Mouse (Mus musculus): ENCODE data around the gene Nadk. TPM values are rescaled to one million over a fixed set of nuclear protein-coding genes. Genes with fewer than 3 reads are reported as not detected.

Gene Nadk
- polyA plus RNA-seq, 1 experiment from 2014 or later, result 118 TPM

DNA sequence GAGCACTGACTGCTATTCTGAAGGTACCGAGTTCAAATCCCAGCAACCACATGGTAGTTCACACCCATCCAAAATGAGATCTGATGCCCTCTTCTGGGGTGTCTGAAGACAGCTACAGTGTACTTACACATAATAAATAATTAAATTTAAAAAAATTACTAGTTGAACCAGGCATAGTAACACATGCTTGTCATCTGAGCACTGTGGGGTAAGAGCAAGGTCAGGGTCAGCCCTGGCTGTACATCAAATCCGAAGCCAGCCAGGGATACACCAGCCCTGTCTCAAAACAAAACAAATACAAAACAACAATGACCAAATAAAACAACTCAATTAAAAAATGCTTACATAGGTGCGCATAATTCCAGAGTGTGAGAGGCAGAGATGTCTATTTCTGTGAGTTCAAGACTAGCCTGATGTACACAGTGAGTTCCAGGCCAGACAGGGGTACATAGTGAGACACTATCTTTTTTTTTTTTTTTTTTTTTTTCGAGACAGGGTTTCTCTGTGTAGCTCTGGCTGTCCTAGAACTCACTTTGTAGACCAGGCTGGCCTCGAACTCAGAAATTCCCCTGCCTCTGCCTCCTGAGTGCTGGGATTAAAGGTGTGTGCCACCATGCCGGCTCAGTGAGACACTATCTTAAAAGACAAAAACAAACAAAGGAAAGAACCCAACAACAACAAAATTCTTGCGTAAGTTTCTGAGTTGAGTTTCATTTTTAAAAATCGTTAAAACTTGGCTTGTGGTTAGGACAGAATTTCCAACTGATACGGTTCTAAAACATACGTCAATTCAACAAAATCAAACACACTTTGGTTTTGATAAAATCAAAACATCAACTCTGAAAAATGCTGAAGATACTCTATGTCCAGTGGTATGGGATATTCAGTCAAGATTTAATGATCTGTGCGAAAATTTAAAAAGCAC is 38.0 kb downstream of the Nadk start:
- peak overlapping the region; percentile 100 for H3K27ac ChIP-seq
- peaks cover 29% of the 10 kb centered on the region for H3K4me1 ChIP-seq
- H3K9me3 ChIP-seq, result no peaks in the 10 kb centered on the region
- DNase-seq (ENCODE audit: extremely low spot score, low spot score), result no peak
- H3K36me3 ChIP-seq (replicated peaks), result peaks cover 25% of the 10 kb centered on the region
- H3K4me3 ChIP-seq, result peak overlapping the region; percentile 96
- 87% methylated on average over 11 of the region's 11 CpGs for WGBS
- no peaks in the 10 kb centered on the region for H3K27me3 ChIP-seq (ENCODE audit: poor library complexity, severe bottlenecking)

DNA sequence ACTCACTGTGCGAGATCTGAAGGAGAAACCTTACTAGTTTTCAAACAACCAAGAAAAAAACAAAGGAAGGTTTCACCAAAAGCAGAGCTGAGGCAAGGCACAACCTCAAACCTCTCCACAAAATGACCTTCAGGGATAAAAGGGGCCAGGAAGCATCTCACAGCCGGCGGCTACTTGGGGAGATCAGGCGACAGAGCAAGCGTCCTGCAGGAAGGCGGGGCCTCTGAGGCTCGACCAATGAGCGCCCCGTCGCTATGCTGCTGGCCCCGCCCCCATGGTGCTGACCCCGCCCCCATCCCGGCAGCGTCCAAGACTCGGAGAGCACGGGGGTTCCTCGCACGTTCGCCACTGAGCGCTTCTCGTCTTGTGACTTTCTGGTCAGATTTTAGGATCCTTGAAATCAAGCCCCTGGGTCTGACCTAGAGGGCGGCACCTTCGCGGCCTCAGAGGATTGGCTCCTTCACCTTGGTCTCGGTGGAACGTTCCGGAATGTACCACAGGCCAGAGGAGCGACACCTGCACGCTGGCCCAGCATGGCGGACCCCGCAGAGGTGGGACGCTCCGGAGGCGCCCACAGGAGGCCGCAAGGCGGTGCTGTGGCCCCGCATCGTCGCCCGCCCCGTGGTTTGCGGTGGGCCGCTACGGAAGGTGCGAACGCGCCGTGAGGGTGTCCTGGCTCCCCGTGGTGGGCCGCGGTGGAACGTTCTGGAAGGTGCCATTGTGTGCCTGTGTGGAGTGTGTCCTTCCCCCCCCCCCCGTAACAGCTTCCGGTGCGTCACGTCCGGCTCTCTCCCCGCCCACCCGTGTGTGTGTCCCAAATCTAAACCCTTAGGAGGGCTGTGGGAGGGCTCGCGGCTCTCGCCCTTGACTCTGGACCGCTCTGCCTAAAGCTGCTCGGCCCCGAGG is 39.2 kb downstream of the Nadk start, which contains the start of gene Slc35e2:
TSS of gene Slc35e2 (plus strand) at position 326 of the 906 bp plus-strand sequence.
- Histone ChIP-seq H3K4me1 (peaks cover 29% of the 10 kb centered on the region), H3K27me3 (ENCODE audit: poor library complexity, severe bottlenecking) (no peaks in the 10 kb centered on the region)
- WGBS, result under 1% methylated on average over 65 of the region's 65 CpGs

DNA sequence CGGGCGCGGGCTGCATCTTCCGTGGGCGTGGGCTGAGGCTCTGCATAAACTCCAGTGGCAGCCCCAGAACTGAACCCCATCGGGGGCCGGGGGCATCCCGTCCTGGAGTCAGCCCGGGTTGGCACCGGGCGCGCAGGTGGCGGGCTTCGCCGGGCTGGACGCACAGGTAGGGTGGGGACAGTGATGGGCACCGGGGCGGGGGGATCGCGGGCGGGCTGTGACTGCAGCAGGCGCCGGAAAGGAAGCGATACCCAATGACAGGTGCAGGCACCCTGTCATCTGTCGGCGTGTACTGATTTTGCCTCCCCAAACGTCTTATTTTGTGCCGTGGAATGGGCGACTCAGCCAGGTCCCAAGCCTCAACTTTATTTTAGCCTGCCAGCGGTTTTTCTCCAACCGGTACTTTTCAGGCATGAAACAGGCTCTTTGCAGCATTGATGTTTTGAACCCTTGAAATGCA is 39.8 kb downstream of the Nadk start:
- WGBS, result 2% methylated on average over 31 of the region's 31 CpGs
- peak overlapping the region; percentile 100 for H3K27ac ChIP-seq
- H3K4me1 ChIP-seq, result peaks cover 29% of the 10 kb centered on the region
- no peaks in the 10 kb centered on the region for H3K27me3 ChIP-seq (ENCODE audit: poor library complexity, severe bottlenecking)
- H3K9me3 ChIP-seq, result no peaks in the 10 kb centered on the region
- peaks cover 43% of the 10 kb centered on the region for H3K36me3 ChIP-seq (replicated peaks)
- no peak for DNase-seq (ENCODE audit: extremely low spot score, low spot score)
- peak overlapping the region; percentile 96 for H3K4me3 ChIP-seq

More for the DNA sequence above, 39.2 kb downstream of the Nadk start, which contains the start of gene Slc35e2:
- H3K27ac ChIP-seq, result peak within 1 kb of the TSS; percentile 100
- H3K9me3 ChIP-seq, result no peaks in the 10 kb centered on the region
- peak within 1 kb of the TSS; percentile 96 for H3K4me3 ChIP-seq
- peak; percentile 97 for DNase-seq (ENCODE audit: extremely low spot score, low spot score)
- H3K36me3 ChIP-seq (replicated peaks), result peaks cover 37% of the 10 kb centered on the region

- Histone ChIP-seq H3K36me3 (replicated peaks) (peaks cover 49% of the 10 kb centered on the region), H3K27me3 (ENCODE audit: poor library complexity, severe bottlenecking) (no peaks in the 10 kb centered on the region), H3K4me1 (peaks cover 29% of the 10 kb centered on the region), H3K27ac (no peak overlapping the region), H3K9me3 (no peaks in the 10 kb centered on the region), H3K4me3 (peak overlapping the region; percentile 96)
- WGBS, result 94% methylated on average over 1 of the region's 1 CpGs
- DNase-seq (ENCODE audit: extremely low spot score, low spot score), result no peak
These were observed 40.6 kb downstream of the Nadk start for GRCm38 (mm10) chr4:155602753-155603152.

- Histone ChIP-seq H3K4me1 (peaks cover 25% of the 10 kb centered on the region), H3K36me3 (replicated peaks) (peaks cover 49% of the 10 kb centered on the region), H3K27ac (no peak overlapping the region), H3K4me3 (no peak overlapping the region), H3K9me3 (no peaks in the 10 kb centered on the region), H3K27me3 (ENCODE audit: poor library complexity, severe bottlenecking) (no peaks in the 10 kb centered on the region)
- WGBS, result 94% methylated on average over 6 of the region's 6 CpGs
- no peak for DNase-seq (ENCODE audit: extremely low spot score, low spot score)
These were observed 41.6 kb downstream of the Nadk start for GRCm38 (mm10) chr4:155603801-155604200.

DNA sequence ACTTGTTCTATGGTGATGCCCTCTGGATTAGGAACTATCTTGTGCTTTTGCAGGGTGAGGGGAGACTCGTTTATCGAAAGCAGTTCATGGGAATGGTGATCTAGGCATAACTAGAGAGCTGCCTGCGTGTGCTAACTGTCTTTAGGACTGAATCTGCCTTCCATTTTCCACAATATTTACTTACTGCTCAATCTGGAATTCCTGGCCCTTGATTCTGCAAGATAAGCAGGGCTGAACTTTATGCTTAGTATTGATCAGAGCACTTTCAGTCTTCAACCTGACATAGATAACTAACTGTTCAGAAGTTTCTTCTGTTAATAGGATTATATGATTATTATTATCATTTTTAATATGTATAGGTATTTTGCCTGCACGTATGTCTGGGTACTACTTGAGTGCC is 43.0 kb downstream of the Nadk start:
- H3K9me3 ChIP-seq, result no peaks in the 10 kb centered on the region
- H3K36me3 ChIP-seq (replicated peaks), result peaks cover 59% of the 10 kb centered on the region
- no peak overlapping the region for H3K27ac ChIP-seq
- H3K4me1 ChIP-seq, result peaks cover 24% of the 10 kb centered on the region
- 96% methylated on average over 4 of the region's 4 CpGs for WGBS
- DNase-seq (ENCODE audit: extremely low spot score, low spot score), result no peak
- H3K4me3 ChIP-seq, result no peak overlapping the region
- H3K27me3 ChIP-seq (ENCODE audit: poor library complexity, severe bottlenecking), result no peaks in the 10 kb centered on the region

- H3K27ac ChIP-seq, result no peak overlapping the region
- DNase-seq (ENCODE audit: extremely low spot score, low spot score), result no peak
- peaks cover 15% of the 10 kb centered on the region for H3K4me1 ChIP-seq
- H3K9me3 ChIP-seq, result no peaks in the 10 kb centered on the region
- H3K4me3 ChIP-seq, result no peak overlapping the region
- 97% methylated on average over 2 of the region's 2 CpGs for WGBS
- H3K36me3 ChIP-seq (replicated peaks), result peaks cover 74% of the 10 kb centered on the region
- no peaks in the 10 kb centered on the region for H3K27me3 ChIP-seq (ENCODE audit: poor library complexity, severe bottlenecking)
These were observed 44.6 kb downstream of the Nadk start for GRCm38 (mm10) chr4:155606825-155607224.

DNA sequence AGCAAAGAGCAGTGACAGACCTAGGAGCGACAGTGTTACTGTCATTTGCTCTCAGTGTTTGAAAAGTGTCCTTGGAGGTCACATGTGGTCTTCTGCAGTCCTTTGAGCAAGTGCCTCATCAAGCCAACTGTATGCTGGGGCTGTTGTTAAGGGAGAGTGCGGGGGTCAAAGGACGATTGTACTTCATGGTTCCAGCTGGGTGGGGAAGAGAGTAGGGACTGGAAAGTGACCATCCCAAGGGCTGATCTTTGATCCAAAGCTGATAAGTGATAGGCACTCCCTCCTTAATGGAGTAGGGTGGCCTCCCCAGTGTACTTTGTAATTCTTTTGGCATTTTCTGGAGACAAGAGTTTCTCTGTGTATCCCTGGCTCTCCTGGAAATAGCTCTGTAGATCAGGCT is 49.7 kb downstream of the Nadk start:
- H3K4me1 ChIP-seq, result no peaks in the 10 kb centered on the region
- H3K9me3 ChIP-seq, result no peaks in the 10 kb centered on the region
- H3K4me3 ChIP-seq, result no peak overlapping the region
- 93% methylated on average over 3 of the region's 3 CpGs for WGBS
- H3K36me3 ChIP-seq (replicated peaks), result peaks cover 80% of the 10 kb centered on the region
- H3K27me3 ChIP-seq (ENCODE audit: poor library complexity, severe bottlenecking), result no peaks in the 10 kb centered on the region
- no peak overlapping the region for H3K27ac ChIP-seq
- DNase-seq (ENCODE audit: extremely low spot score, low spot score), result no peak

GRCm38 (mm10) chr4:155613264-155613663 is 51.1 kb downstream of the Nadk start:
- no peak for DNase-seq (ENCODE audit: extremely low spot score, low spot score)
- Histone ChIP-seq H3K27me3 (ENCODE audit: poor library complexity, severe bottlenecking) (no peaks in the 10 kb centered on the region), H3K27ac (no peak overlapping the region), H3K9me3 (no peaks in the 10 kb centered on the region), H3K4me1 (no peaks in the 10 kb centered on the region), H3K36me3 (replicated peaks) (peaks cover 86% of the 10 kb centered on the region), H3K4me3 (no peak overlapping the region)
- WGBS, result 94% methylated on average over 3 of the region's 3 CpGs

GRCm38 (mm10) chr4:155618321-155618720 is 56.1 kb downstream of the Nadk start:
- no peak for DNase-seq (ENCODE audit: extremely low spot score, low spot score)
- Histone ChIP-seq H3K27me3 (ENCODE audit: poor library complexity, severe bottlenecking) (no peaks in the 10 kb centered on the region), H3K27ac (no peak overlapping the region), H3K4me1 (peaks cover 1% of the 10 kb centered on the region), H3K36me3 (replicated peaks) (peaks cover 84% of the 10 kb centered on the region), H3K9me3 (no peaks in the 10 kb centered on the region), H3K4me3 (no peak overlapping the region)
- 90% methylated on average over 5 of the region's 5 CpGs for WGBS

DNA sequence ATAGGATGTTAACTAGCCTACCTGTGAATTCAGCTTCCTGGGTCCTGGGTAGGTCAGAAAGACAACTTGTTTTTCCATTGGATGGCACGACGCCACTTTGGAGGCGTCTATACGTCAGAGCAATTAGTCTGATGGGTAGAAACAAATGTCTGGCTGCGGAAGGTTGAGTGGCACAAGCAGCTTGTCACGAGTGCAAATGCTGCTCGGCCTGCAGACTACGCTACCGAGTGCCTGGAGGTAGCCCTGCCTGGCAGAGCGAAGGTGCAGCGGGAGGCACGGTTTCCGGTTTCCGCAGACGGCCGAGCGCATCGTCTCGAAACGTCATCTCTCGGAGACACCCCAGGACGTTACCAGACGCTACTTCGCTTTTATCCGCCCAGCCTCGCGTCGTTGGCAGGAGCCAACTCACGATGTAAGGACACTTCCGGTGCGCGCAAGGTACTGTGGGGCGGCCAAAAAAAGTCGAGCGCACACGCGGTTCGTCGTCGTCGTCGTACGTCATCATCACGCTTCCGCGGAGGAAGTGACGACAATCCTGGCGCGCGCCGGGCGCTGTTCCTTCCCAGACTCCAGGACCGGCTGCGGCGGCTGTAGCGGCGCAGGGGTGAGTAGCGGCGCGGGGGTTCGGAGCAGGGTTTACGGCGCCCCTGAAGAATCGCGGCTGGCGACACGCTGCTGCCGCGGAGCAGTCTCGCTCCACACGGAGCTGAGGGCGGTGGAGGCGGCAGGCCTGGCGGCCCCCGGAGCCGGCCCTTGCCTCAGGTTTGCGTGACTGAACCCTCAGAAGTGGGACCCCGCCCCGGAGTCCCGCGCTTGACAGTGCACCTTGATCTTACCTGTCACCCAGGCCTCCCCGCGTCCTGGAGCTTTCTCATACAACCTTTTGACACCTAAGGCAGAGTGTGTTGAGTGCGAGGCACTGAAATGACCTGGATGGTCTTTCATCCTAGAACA is 62.4 kb downstream of the Nadk start, which contains the start of gene Cdk11b:
TSS of gene Cdk11b (plus strand) at position 517 of the 954 bp plus-strand sequence.
- peak; percentile 96 for DNase-seq (ENCODE audit: extremely low spot score, low spot score)
- Histone ChIP-seq H3K27ac (peak within 1 kb of the TSS; percentile 87), H3K27me3 (ENCODE audit: poor library complexity, severe bottlenecking) (no peaks in the 10 kb centered on the region), H3K4me3 (peak within 1 kb of the TSS; percentile 99), H3K4me1 (peaks cover 16% of the 10 kb centered on the region), H3K36me3 (replicated peaks) (peaks cover 56% of the 10 kb centered on the region), H3K9me3 (no peaks in the 10 kb centered on the region)
- under 1% methylated on average over 84 of the region's 84 CpGs for WGBS

All from forebrain, embryonic 10.5 days (tissue).